Mouse (Mus musculus) MEL (cell line): ENCODE measurements around the gene Git1. TPM values are rescaled to one million over a fixed set of nuclear protein-coding genes. Genes with fewer than 3 reads are reported as not detected.
A peak's percentile ranks its signal among the peaks of the same experiment; 100 is the strongest.

ENCODE experiments used
- DNase-seq: peaks from one replicate; pipeline ENCODE4 v3.0.0; 2011; ENCODE audit warnings: low read depth, low spot score
- H3K27ac ChIP-seq: 2 replicates; pipeline ENCODE4 v1.5.1; 2012; ENCODE audit warnings: low read depth, mild to moderate bottlenecking, control low read depth, low read length, moderate library complexity; ENCODE audit not compliant: control insufficient read depth
- H3K27me3 ChIP-seq, 2 experiments: fragments of 150-350 bp in 1 of 2; sonication (generic) in 1 of 2; 2 replicates each; pipeline ENCODE4 v1.6.1; 2012; ENCODE audit warnings: low read length in 2 of 2, mild to moderate bottlenecking in 2 of 2, improper control_type of control experiment in 1 of 2, moderate library complexity in 1 of 2; ENCODE audit not compliant: insufficient read depth in 2 of 2, control insufficient read depth in 1 of 2
- H3K36me3 ChIP-seq, 2 experiments: 2 replicates each; pipeline ENCODE4 v1.6.1; 2012 to 2014; ENCODE audit warnings: low read length in 2 of 2, improper control_type of control experiment in 1 of 2, inconsistent platforms in 1 of 2, mild to moderate bottlenecking in 1 of 2; ENCODE audit not compliant: insufficient read depth in 2 of 2, control insufficient read depth in 1 of 2
- H3K4me1 ChIP-seq, 2 experiments: fragments of 150-350 bp in 1 of 2; sonication (generic) in 1 of 2; 2 replicates each; pipeline ENCODE4 v1.6.1; 2012; ENCODE audit warnings: low read length in 2 of 2, improper control_type of control experiment in 1 of 2, mild to moderate bottlenecking in 1 of 2; ENCODE audit not compliant: insufficient read depth in 2 of 2, control insufficient read depth in 1 of 2
- H3K4me3 ChIP-seq, 2 experiments: fragments of 150-350 bp in 1 of 2; sonication (generic) in 1 of 2; 2 replicates each; pipeline ENCODE4 v1.5.1; 2012; ENCODE audit warnings: low read depth in 2 of 2, low read length in 2 of 2, mild to moderate bottlenecking in 2 of 2, moderate library complexity in 2 of 2, control low read depth in 1 of 2, improper control_type of control experiment in 1 of 2; ENCODE audit not compliant: control insufficient read depth in 1 of 2, insufficient read depth in 1 of 2
- H3K79me2 ChIP-seq: 2 replicates; pipeline ENCODE4 v1.6.1; 2012; ENCODE audit warnings: mild to moderate bottlenecking, low read length, moderate library complexity; ENCODE audit not compliant: control insufficient read depth, poor library complexity, insufficient read depth
- H3K9ac ChIP-seq: 2 replicates; pipeline ENCODE4 v1.6.1; 2012; ENCODE audit warnings: low read depth, mild to moderate bottlenecking, control low read depth, low read length, moderate library complexity; ENCODE audit not compliant: control insufficient read depth, poor library complexity, severe bottlenecking
- H3K9me3 ChIP-seq: fragments of 150-350 bp; sonication (generic); replicated peaks from 2 replicates; pipeline ENCODE4 v1.6.1; 2012; ENCODE audit warnings: mild to moderate bottlenecking, low read length, improper control_type of control experiment, moderate library complexity; ENCODE audit not compliant: insufficient read depth
- CHD1 ChIP-seq: IDR thresholded peaks from 2 replicates; pipeline ENCODE4 v1.6.1; 2012; ENCODE audit warnings: low read depth, mild to moderate bottlenecking, inconsistent platforms, low read length, improper control_type of control experiment
- CTCF ChIP-seq, 3 experiments: IDR thresholded peaks in 2 of 3; conservative IDR thresholded peaks in 1 of 3; 2 replicates each; pipeline ENCODE4 v1.5.1; 2011 to 2012; ENCODE audit warnings: low read length in 3 of 3, low read depth in 2 of 3, mild to moderate bottlenecking in 2 of 3, improper control_type of control experiment in 1 of 3, inconsistent platforms in 1 of 3, mixed read lengths in 1 of 3, moderate library complexity in 1 of 3; ENCODE audit not compliant: control insufficient read depth in 1 of 3, insufficient read depth in 1 of 3, poor library complexity in 1 of 3, severe bottlenecking in 1 of 3
- E2F4 ChIP-seq: IDR thresholded peaks from 2 replicates; pipeline ENCODE4 v1.6.1; 2011; ENCODE audit warnings: low read depth, low read length, improper control_type of control experiment, borderline replicate concordance
- EP300 ChIP-seq, 2 experiments: IDR thresholded peaks; 2 replicates each; pipeline ENCODE4 v1.6.1; 2011; ENCODE audit warnings: improper control_type of control experiment in 2 of 2, low read length in 2 of 2, low read depth in 1 of 2, mild to moderate bottlenecking in 1 of 2
- GABPA ChIP-seq: IDR thresholded peaks from 2 replicates; pipeline ENCODE4 v1.6.1; 2012; ENCODE audit warnings: low read depth, mild to moderate bottlenecking, inconsistent platforms, low read length, improper control_type of control experiment, moderate library complexity
- GATA1 ChIP-seq: IDR thresholded peaks from 2 replicates; pipeline ENCODE4 v1.6.1; 2011; ENCODE audit warnings: low read depth, low read length, improper control_type of control experiment
- HCFC1 ChIP-seq: IDR thresholded peaks from 2 replicates; pipeline ENCODE4 v1.6.1; 2012; ENCODE audit warnings: low read depth, mild to moderate bottlenecking, inconsistent platforms, low read length, improper control_type of control experiment, moderate library complexity
- JUND ChIP-seq: IDR thresholded peaks from 2 replicates; pipeline ENCODE4 v1.6.1; 2011; ENCODE audit warnings: low read depth, mild to moderate bottlenecking, improper control_type of control experiment, low read length
- KAT2A ChIP-seq: conservative IDR thresholded peaks from 2 replicates; pipeline ENCODE4 v1.6.1; 2012; ENCODE audit warnings: low read depth, low read length, improper control_type of control experiment, inconsistent platforms
- MAX ChIP-seq: IDR thresholded peaks from 2 replicates; pipeline ENCODE4 v1.6.1; 2011; ENCODE audit warnings: low read length, improper control_type of control experiment
- MAZ ChIP-seq: IDR thresholded peaks from 2 replicates; pipeline ENCODE4 v1.6.1; 2012; ENCODE audit warnings: low read depth, mild to moderate bottlenecking, inconsistent platforms, low read length, improper control_type of control experiment
- MXI1 ChIP-seq: IDR thresholded peaks from 2 replicates; pipeline ENCODE4 v1.6.1; 2011; ENCODE audit warnings: mild to moderate bottlenecking, low read depth, low read length, improper control_type of control experiment
- MYB ChIP-seq: IDR thresholded peaks from 2 replicates; pipeline ENCODE4 v1.6.1; 2011; ENCODE audit warnings: mild to moderate bottlenecking, low read depth, low read length, improper control_type of control experiment
- NELFE ChIP-seq: IDR thresholded peaks from 2 replicates; pipeline ENCODE4 v1.6.1; 2011; ENCODE audit warnings: low read depth, low read length, improper control_type of control experiment
- NRF1 ChIP-seq: IDR thresholded peaks from 2 replicates; pipeline ENCODE4 v1.6.1; 2014; ENCODE audit warnings: low read depth, mild to moderate bottlenecking, inconsistent platforms, low read length, improper control_type of control experiment, moderate library complexity; ENCODE audit not compliant: poor library complexity, insufficient read depth, severe bottlenecking
- POLR2A ChIP-seq, 2 experiments: IDR thresholded peaks; 2 replicates each; pipeline ENCODE4 v1.6.1; 2011 to 2012; ENCODE audit warnings: low read length in 2 of 2, mild to moderate bottlenecking in 2 of 2, control low read depth in 1 of 2, improper control_type of control experiment in 1 of 2, low read depth in 1 of 2, moderate library complexity in 1 of 2; ENCODE audit not compliant: control insufficient read depth in 1 of 2, insufficient read depth in 1 of 2, poor library complexity in 1 of 2
- RAD21 ChIP-seq: IDR thresholded peaks from 2 replicates; pipeline ENCODE4 v1.6.1; 2011; ENCODE audit warnings: mild to moderate bottlenecking, low read depth, low read length, improper control_type of control experiment
- SIN3A ChIP-seq: IDR thresholded peaks from 2 replicates; pipeline ENCODE4 v1.6.1; 2012; ENCODE audit warnings: low read length, improper control_type of control experiment, inconsistent platforms
- SMC3 ChIP-seq: IDR thresholded peaks from 2 replicates; pipeline ENCODE4 v1.6.1; 2011; ENCODE audit warnings: low read depth, low read length, improper control_type of control experiment
- TBP ChIP-seq: IDR thresholded peaks from 2 replicates; pipeline ENCODE4 v1.8.0; 2011; ENCODE audit warnings: low read depth, low read length, improper control_type of control experiment
- USF2 ChIP-seq, 2 experiments: IDR thresholded peaks; 2 replicates each; pipeline ENCODE4 v1.6.1; 2011 to 2012; ENCODE audit warnings: improper control_type of control experiment in 2 of 2, low read length in 2 of 2, borderline replicate concordance in 1 of 2, inconsistent platforms in 1 of 2, low read depth in 1 of 2, mild to moderate bottlenecking in 1 of 2; ENCODE audit not compliant: insufficient read depth in 1 of 2
- ZKSCAN1 ChIP-seq: IDR thresholded peaks from 2 replicates; pipeline ENCODE4 v1.6.1; 2012; ENCODE audit warnings: low read depth, mild to moderate bottlenecking, inconsistent platforms, low read length, improper control_type of control experiment, moderate library complexity
- ZMIZ1 ChIP-seq: IDR thresholded peaks from 2 replicates; pipeline ENCODE4 v1.6.1; 2012; ENCODE audit warnings: low read depth, mild to moderate bottlenecking, inconsistent platforms, low read length, improper control_type of control experiment, moderate library complexity
- ZNF384 ChIP-seq: IDR thresholded peaks from 2 replicates; pipeline ENCODE4 v1.6.1; 2012; ENCODE audit warnings: low read depth, mild to moderate bottlenecking, inconsistent platforms, low read length, improper control_type of control experiment
- polyA plus RNA-seq, 2 experiments: library from polyadenylated mRNA; stranded (reverse) in 1 of 2; unstranded in 1 of 2; fragments of >175 nt in 1 of 2; fragments of >200 nt in 1 of 2; gene quantifications; 2 replicates each; pipeline versions ENCODE4 v1.2.1 to v1.2.4; 2012; ENCODE audit warnings: low replicate concordance in 2 of 2, low read depth in 1 of 2; ENCODE audit not compliant: insufficient read length in 2 of 2, insufficient read depth in 1 of 2, missing spikeins in 1 of 2
- total RNA-seq: library from RNA; depleted of rRNA; stranded (reverse); fragments of 300-350 nt; gene quantifications from 2 replicates; pipeline ENCODE4 v1.2.3, GENCODE M21; 2012

Gene Git1
- total and polyA plus RNA-seq, 3 experiments, result 33.1 to 81.4 TPM; not detected in 1

GRCm38 (mm10) chr11:77488771-77489581 lies 4.4 kb upstream of the Git1 start:
- no peaks in the 10 kb centered on the region for H3K27me3 ChIP-seq
- H3K9ac ChIP-seq, result peak overlapping the region; percentile 87
- no peaks in the 10 kb centered on the region for H3K9me3 ChIP-seq
- H3K4me1 ChIP-seq, result peaks cover 2 to 32% of the 10 kb centered on the region in 2 experiments; a peak in 3 of 4 replicates
- TF ChIP-seq MAX, result peak; percentile 30; the same call in 1 of the 2 replicates
- no peak for TF ChIP-seq ZMIZ1
- TF ChIP-seq HCFC1, result no peak
- TF ChIP-seq MXI1, result peak; percentile 52; the same call in 1 of the 2 replicates
- TF ChIP-seq CTCF (IDR thresholded peaks at IDR 0.05 in 2 of 3, conservative IDR thresholded peaks at IDR 0.05 in 1 of 3; ENCODE audit: control insufficient read depth in 1 of 3, insufficient read depth in 1 of 3, low read depth in 2 of 3, low read length in 3 of 3, poor library complexity in 1 of 3, severe bottlenecking in 1 of 3), result peak in 1 of 3 experiments; percentile 3; a peak in 1 of 6 replicates
- TF ChIP-seq POLR2A (IDR thresholded peaks at IDR 0.05; ENCODE audit: control insufficient read depth in 1 of 2, insufficient read depth in 1 of 2, low read depth in 1 of 2, low read length in 2 of 2, poor library complexity in 1 of 2), result 0 out of 4 replicates have a peak, but pooled peaks of 1 of the 2 experiments have one; percentile 9
- peak; percentile 74 for TF ChIP-seq SIN3A
- peak; percentile 57 for DNase-seq
- H3K4me3 ChIP-seq, result peak overlapping the region; percentile 79 to 91
- H3K36me3 ChIP-seq, result peaks cover 0 to 28% of the 10 kb centered on the region in 2 experiments; a peak in 2 of 4 replicates
- no peak overlapping the region for H3K27ac ChIP-seq
- peaks cover 54% of the 10 kb centered on the region for H3K79me2 ChIP-seq

- DNase-seq, result peak; percentile 77
- TF ChIP-seq MAX (peak; percentile 43; the same call in 1 of the 2 replicates), MAZ (0 out of 2 replicates have a peak, but pooled peaks have one; percentile 43), POLR2A (IDR thresholded peaks at IDR 0.05; ENCODE audit: control insufficient read depth in 1 of 2, insufficient read depth in 1 of 2, low read depth in 1 of 2, low read length in 2 of 2, poor library complexity in 1 of 2) (0 out of 4 replicates have a peak, but pooled peaks of 1 of the 2 experiments have one; percentile 36), RAD21 (no peak), MYB (no peak), USF2 (IDR thresholded peaks at IDR 0.05; ENCODE audit: borderline replicate concordance in 1 of 2, insufficient read depth in 1 of 2, low read depth in 1 of 2, low read length in 2 of 2) (no peak), GATA1 (no peak), E2F4 (no peak), TBP (0 out of 2 replicates have a peak, but pooled peaks have one; percentile 18), NRF1 (0 out of 2 replicates have a peak, but pooled peaks have one; percentile 48), NELFE (peak; percentile 40), MXI1 (peak; percentile 28; the same call in 1 of the 2 replicates), CTCF (IDR thresholded peaks at IDR 0.05 in 2 of 3, conservative IDR thresholded peaks at IDR 0.05 in 1 of 3; ENCODE audit: control insufficient read depth in 1 of 3, insufficient read depth in 1 of 3, low read depth in 2 of 3, low read length in 3 of 3, poor library complexity in 1 of 3, severe bottlenecking in 1 of 3) (no peak), KAT2A (peak; percentile 64; the same call in 1 of the 2 replicates), CHD1 (no peak), HCFC1 (peak; percentile 94), EP300 (IDR thresholded peaks at IDR 0.05; ENCODE audit: low read depth in 1 of 2, low read length in 2 of 2) (no peak), JUND (no peak), ZNF384 (no peak), SMC3 (no peak), SIN3A (peak; percentile 63), GABPA (no peak), ZKSCAN1 (no peak)
- no peaks in the 10 kb centered on the region for H3K9me3 ChIP-seq
- no peaks in the 10 kb centered on the region for H3K27me3 ChIP-seq
- H3K4me3 ChIP-seq, result peak within 1 kb of the TSS; percentile 79 to 91
- no peak within 1 kb of the TSS for H3K27ac ChIP-seq
- peaks cover 58% of the 10 kb centered on the region for H3K79me2 ChIP-seq
- H3K9ac ChIP-seq, result peak within 1 kb of the TSS; percentile 87
- peaks cover 2 to 38% of the 10 kb centered on the region in 2 experiments; a peak in 3 of 4 replicates for H3K4me1 ChIP-seq
- H3K36me3 ChIP-seq, result peaks cover 0 to 31% of the 10 kb centered on the region in 2 experiments; a peak in 2 of 4 replicates
These were observed 3.6 kb upstream of the Git1 start, which contains the start of gene Ankrd13b for GRCm38 (mm10) chr11:77489591-77490235. TSS of gene Ankrd13b (minus strand) at chr11:77489678.
